30 mouse cellular contexts compared by ENCODE assay signal in the genomic region with DNA sequence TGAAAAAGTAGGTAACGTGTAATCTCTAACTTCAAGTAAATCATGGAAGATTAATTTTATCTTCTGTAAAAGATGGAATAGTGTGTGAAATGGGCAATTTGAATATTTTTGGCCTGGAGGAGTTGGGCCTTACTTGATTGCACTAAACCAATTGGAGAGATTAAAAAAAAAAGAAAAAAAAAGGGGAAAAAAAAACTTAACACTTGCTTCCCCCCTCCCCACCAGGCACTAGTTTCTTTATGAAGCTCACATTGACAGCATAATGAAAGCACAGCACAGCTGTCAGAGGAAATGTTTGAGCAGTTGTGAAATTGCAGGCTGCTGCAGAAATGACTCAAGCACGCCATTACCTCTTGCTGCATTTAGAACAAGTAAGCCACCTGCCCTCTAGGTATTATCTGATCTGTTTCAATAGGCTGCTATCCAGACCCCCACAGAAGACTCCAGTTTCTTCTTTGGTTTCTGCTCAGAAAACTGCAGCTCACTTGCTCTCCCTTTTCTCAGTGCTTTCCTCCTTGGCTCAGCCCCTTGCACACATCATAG.
A peak's percentile ranks its signal among the peaks of the same experiment; 100 is the strongest.
DNase-seq lines count a peak whose midpoint lies in the region; ATAC-seq and TF ChIP-seq lines count a peak whose summit lies in the region.
"Had no signal": no experiment of that assay in that cellular context is flagged by ENCODE, and none has a peak within 500 bp of the region (broad histone marks: within the 10 kb centered on the region; RNA-seq: fewer than 3 reads in every experiment).

No protein-coding gene starts in this region.

- no peak overlapping the region for H3K9ac ChIP-seq in embryonic facial prominence, embryonic 14.5 days (ENCODE audit: low read depth, low read length)
- no peak overlapping the region for H3K9ac ChIP-seq in midbrain, embryonic 14.5 days (replicated peaks; ENCODE audit: low read length)
- no peak overlapping the region for H3K9ac ChIP-seq in forebrain, embryonic 14.5 days (ENCODE audit: low read length)
- H3K9ac ChIP-seq: embryonic facial prominence, embryonic 12.5 days; hindbrain, embryonic 12.5 days; liver, embryonic 15.5 days; lung, embryonic 14.5 days; neural tube, embryonic 12.5 days had no signal

- DNase-seq in embryonic facial prominence, embryonic 14.5 days (ENCODE audit: low spot score): peak; percentile 23
- DNase-seq in embryonic facial prominence, embryonic 10.5 days (ENCODE audit: low spot score): no peak
- DNase-seq in midbrain, embryonic 14.5 days: peak; percentile 33
- no peak for DNase-seq in midbrain, embryonic 10.5 days (ENCODE audit: low spot score)
- DNase-seq in forebrain, embryonic 14.5 days (ENCODE audit: low spot score): peak; percentile 42
- no peak for DNase-seq in left cerebral cortex, adult 8-10 months (ENCODE audit: low spot score in 2 of 2)
- DNase-seq: adrenal gland, postnatal 36 days; cerebellum, adult 8-10 months; cerebellum, postnatal 25 days; gastrocnemius, postnatal 25 days; heart, adult 11 months; heart, postnatal 36 days; kidney, adult 9 months; kidney, postnatal 10 days; layer of hippocampus, postnatal 36 days; liver; lung, embryonic 14.5 days; lung, postnatal 14 days; right cerebral cortex, postnatal 4 days; thymus, adult 2 months; thymus, postnatal 36 days had no signal

- ATAC-seq in embryonic facial prominence, embryonic 14.5 days (ENCODE audit: low read depth): no peak
- ATAC-seq in midbrain, embryonic 14.5 days (ENCODE audit: low FRiP score, low TSS enrichment): no peak
- no peak for ATAC-seq in forebrain, embryonic 14.5 days
- ATAC-seq in CD4-positive, CD25-positive, alpha-beta regulatory T cell, adult 4 months: no peak
- ATAC-seq: intestine, postnatal 0 days had no signal

- 66% methylated on average over 2 of the region's 2 CpGs for WGBS in embryonic facial prominence, embryonic 14.5 days
- 75% methylated on average over 2 of the region's 2 CpGs for WGBS in embryonic facial prominence, embryonic 10.5 days
- WGBS in midbrain, embryonic 14.5 days: 54% methylated on average over 2 of the region's 2 CpGs
- WGBS in midbrain, embryonic 10.5 days: 76% methylated on average over 2 of the region's 2 CpGs
- 61% methylated on average over 2 of the region's 2 CpGs for WGBS in forebrain, embryonic 14.5 days

- H3ac ChIP-seq in myocyte (ENCODE audit: control insufficient read depth, insufficient read length): no peak overlapping the region

- H3K27me3 ChIP-seq in embryonic facial prominence, embryonic 14.5 days (replicated peaks; ENCODE audit: control insufficient read depth, insufficient read depth, low read length): no peaks in the 10 kb centered on the region
- H3K27me3 ChIP-seq in embryonic facial prominence, embryonic 10.5 days (replicated peaks; ENCODE audit: low read depth, poor library complexity, severe bottlenecking): no peaks in the 10 kb centered on the region
- no peaks in the 10 kb centered on the region for H3K27me3 ChIP-seq in midbrain, embryonic 14.5 days (ENCODE audit: control insufficient read depth, insufficient read depth, low read length)
- no peaks in the 10 kb centered on the region for H3K27me3 ChIP-seq in midbrain, embryonic 10.5 days (ENCODE audit: low read depth, poor library complexity, severe bottlenecking)
- no peaks in the 10 kb centered on the region for H3K27me3 ChIP-seq in forebrain, embryonic 14.5 days (replicated peaks; ENCODE audit: control insufficient read depth, insufficient read depth, low read length)
- H3K27me3 ChIP-seq in myocyte (ENCODE audit: control insufficient read depth, insufficient read depth, insufficient read length): no peaks in the 10 kb centered on the region
- H3K27me3 ChIP-seq: embryonic facial prominence, embryonic 12.5 days; hindbrain, embryonic 12.5 days; liver, embryonic 15.5 days; neural tube, embryonic 12.5 days had no signal

- no peak for TF ChIP-seq POLR2A in myocyte (IDR thresholded peaks at IDR 0.05; ENCODE audit: insufficient read length, low read depth)

- no peaks in the 10 kb centered on the region for H3K36me3 ChIP-seq in embryonic facial prominence, embryonic 14.5 days (ENCODE audit: control insufficient read depth, insufficient read depth, low read length)
- H3K36me3 ChIP-seq in embryonic facial prominence, embryonic 10.5 days (replicated peaks): no peaks in the 10 kb centered on the region
- H3K36me3 ChIP-seq in midbrain, embryonic 14.5 days (ENCODE audit: control insufficient read depth, insufficient read depth, low read length): no peaks in the 10 kb centered on the region
- no peaks in the 10 kb centered on the region for H3K36me3 ChIP-seq in midbrain, embryonic 10.5 days
- H3K36me3 ChIP-seq in forebrain, embryonic 14.5 days (ENCODE audit: control insufficient read depth, insufficient read depth, low read length): no peaks in the 10 kb centered on the region
- H3K36me3 ChIP-seq in myocyte (ENCODE audit: control insufficient read depth, insufficient read depth): no peaks in the 10 kb centered on the region
- H3K36me3 ChIP-seq: embryonic facial prominence, embryonic 12.5 days; hindbrain, embryonic 12.5 days; liver, embryonic 15.5 days; neural tube, embryonic 12.5 days had no signal

- H3K4me3 ChIP-seq in embryonic facial prominence, embryonic 14.5 days (ENCODE audit: low read depth, low read length): no peak overlapping the region
- H3K4me3 ChIP-seq in embryonic facial prominence, embryonic 10.5 days: no peak overlapping the region
- H3K4me3 ChIP-seq in midbrain, embryonic 14.5 days (replicated peaks; ENCODE audit: low read depth, low read length): no peak overlapping the region
- no peak overlapping the region for H3K4me3 ChIP-seq in midbrain, embryonic 10.5 days
- no peak overlapping the region for H3K4me3 ChIP-seq in forebrain, embryonic 14.5 days (ENCODE audit: low read depth, low read length)
- no peak overlapping the region for H3K4me3 ChIP-seq in myocyte
- H3K4me3 ChIP-seq: embryonic facial prominence, embryonic 12.5 days; hindbrain, embryonic 12.5 days; liver, embryonic 15.5 days; neural tube, embryonic 12.5 days had no signal

- no peaks in the 10 kb centered on the region for H3K4me1 ChIP-seq in embryonic facial prominence, embryonic 14.5 days (ENCODE audit: control insufficient read depth, insufficient read depth, low read length)
- no peaks in the 10 kb centered on the region for H3K4me1 ChIP-seq in embryonic facial prominence, embryonic 10.5 days
- no peaks in the 10 kb centered on the region for H3K4me1 ChIP-seq in midbrain, embryonic 14.5 days (ENCODE audit: control insufficient read depth, insufficient read depth, low read length)
- peaks cover 6% of the 10 kb centered on the region for H3K4me1 ChIP-seq in midbrain, embryonic 10.5 days
- H3K4me1 ChIP-seq in forebrain, embryonic 14.5 days (ENCODE audit: control insufficient read depth, insufficient read depth, low read length): no peaks in the 10 kb centered on the region
- H3K4me1 ChIP-seq: embryonic facial prominence, embryonic 12.5 days; hindbrain, embryonic 12.5 days; liver, embryonic 15.5 days; neural tube, embryonic 12.5 days had no signal

- H3K79me2 ChIP-seq in myocyte (ENCODE audit: control insufficient read depth, insufficient read depth): no peaks in the 10 kb centered on the region

- no peak overlapping the region for H3K27ac ChIP-seq in embryonic facial prominence, embryonic 14.5 days (replicated peaks; ENCODE audit: low read depth, low read length)
- no peak overlapping the region for H3K27ac ChIP-seq in embryonic facial prominence, embryonic 10.5 days (replicated peaks)
- 0 out of 2 replicates have a peak overlapping the region, but pooled peaks have one; percentile 4 for H3K27ac ChIP-seq in midbrain, embryonic 14.5 days (replicated peaks; ENCODE audit: low read depth, low read length)
- H3K27ac ChIP-seq in midbrain, embryonic 10.5 days (replicated peaks): no peak overlapping the region
- no peak overlapping the region for H3K27ac ChIP-seq in forebrain, embryonic 14.5 days (ENCODE audit: low read depth, low read length)
- H3K27ac ChIP-seq: embryonic facial prominence, embryonic 12.5 days; hindbrain, embryonic 12.5 days; liver, embryonic 15.5 days; neural tube, embryonic 12.5 days; stomach, postnatal 0 days had no signal

- no peaks in the 10 kb centered on the region for H3K9me3 ChIP-seq in embryonic facial prominence, embryonic 14.5 days (ENCODE audit: control insufficient read depth, low read length)
- H3K9me3 ChIP-seq in embryonic facial prominence, embryonic 10.5 days: no peaks in the 10 kb centered on the region
- H3K9me3 ChIP-seq in midbrain, embryonic 14.5 days (ENCODE audit: control insufficient read depth, low read length): no peaks in the 10 kb centered on the region
- H3K9me3 ChIP-seq in midbrain, embryonic 10.5 days (replicated peaks): no peaks in the 10 kb centered on the region
- H3K9me3 ChIP-seq in forebrain, embryonic 14.5 days (replicated peaks; ENCODE audit: control insufficient read depth, low read length): no peaks in the 10 kb centered on the region
- H3K9me3 ChIP-seq: embryonic facial prominence, embryonic 12.5 days; hindbrain, embryonic 12.5 days; liver, embryonic 15.5 days; neural tube, embryonic 12.5 days had no signal

- H3K4me2 ChIP-seq in embryonic facial prominence, embryonic 14.5 days (ENCODE audit: low read depth, low read length): no peak overlapping the region
- H3K4me2 ChIP-seq in midbrain, embryonic 14.5 days (ENCODE audit: low read length): no peak overlapping the region
- no peak overlapping the region for H3K4me2 ChIP-seq in forebrain, embryonic 14.5 days (ENCODE audit: low read length)
- H3K4me2 ChIP-seq in myocyte (ENCODE audit: low read depth): peak overlapping the region; percentile 36
- H3K4me2 ChIP-seq: embryonic facial prominence, embryonic 12.5 days; heart, embryonic 11.5 days; hindbrain, embryonic 12.5 days; liver, embryonic 15.5 days; lung, embryonic 14.5 days; neural tube, embryonic 12.5 days had no signal

TF ChIP-seq in myocyte, 11 proteins besides CTCF, POLR2A, EP300 and RAD21:
- TF ChIP-seq USF1 (IDR thresholded peaks at IDR 0.05; ENCODE audit: low read depth) (no peak), MYOD1 (IDR thresholded peaks at IDR 0.05; ENCODE audit: control insufficient read depth in 1 of 3, insufficient read length in 2 of 3, low read depth in 2 of 3) (no peak), MAX (IDR thresholded peaks at IDR 0.05; ENCODE audit: low read depth) (no peak), TCF3 (IDR thresholded peaks at IDR 0.05; ENCODE audit: insufficient read length, low read depth) (no peak), CEBPB (IDR thresholded peaks at IDR 0.05; ENCODE audit: insufficient read depth, poor library complexity, severe bottlenecking) (no peak), MYOG (IDR thresholded peaks at IDR 0.05; ENCODE audit: control insufficient read depth in 1 of 3, insufficient read depth in 1 of 3, insufficient read length in 2 of 3, low read depth in 2 of 3) (no peak), E2F4 (IDR thresholded peaks at IDR 0.05; ENCODE audit: insufficient read depth) (no peak), SRF (IDR thresholded peaks at IDR 0.05; ENCODE audit: control insufficient read depth, insufficient read length, low read depth) (no peak), REST (IDR thresholded peaks at IDR 0.05; ENCODE audit: insufficient read depth, insufficient read length) (no peak), POLR2AphosphoS2 (IDR thresholded peaks at IDR 0.05; ENCODE audit: insufficient read length, low read depth) (no peak), TCF12 (IDR thresholded peaks at IDR 0.05; ENCODE audit: insufficient read depth, poor library complexity, severe bottlenecking) (no peak)
TF ChIP-seq in myocyte: peak in this region for 0.

Comparison
In these comparisons a context has a peak if more than half of its experiments do, and no peak if none do; other contexts are left out.
1. DNase-seq: peak in embryonic facial prominence, embryonic 14.5 days (single experiment), midbrain, embryonic 14.5 days (single experiment) and forebrain, embryonic 14.5 days (single experiment); none in embryonic facial prominence, embryonic 10.5 days (single experiment), midbrain, embryonic 10.5 days (single experiment) and left cerebral cortex, adult 8-10 months (0 of 2).